Mouse (Mus musculus): ENCODE measurements at regions not wholly inside any gene's neighbourhood (a gene's known extent, or its start where the extent isn't known, plus 50 kb on each side); places are given as distances from the start of the nearest gene placed in this dataset.

- no peak for ATAC-seq (ENCODE audit: insufficient read depth, low read depth)
- no peak overlapping the region for H3K4me3 ChIP-seq (ENCODE audit: low read depth, low read length)
- H3K4me1 ChIP-seq (ENCODE audit: control insufficient read depth, insufficient read depth) = no peaks in the 10 kb centered on the region
- H3K9ac ChIP-seq (replicated peaks; ENCODE audit: low read depth, low read length) = no peak overlapping the region
- DNase-seq (ENCODE audit: low spot score) = no peak
- TF ChIP-seq EP300 (IDR thresholded peaks at IDR 0.05; ENCODE audit: low read depth) (no peak), CTCF (IDR thresholded peaks at IDR 0.05; ENCODE audit: low read depth) (no peak)
- H3K4me2 ChIP-seq (ENCODE audit: low read depth, low read length) = no peak overlapping the region
- H3K27ac ChIP-seq (ENCODE audit: low read depth) = no peak overlapping the region
- no peaks in the 10 kb centered on the region for H3K9me3 ChIP-seq (replicated peaks; ENCODE audit: control insufficient read depth, low read length)
- no peaks in the 10 kb centered on the region for H3K27me3 ChIP-seq (ENCODE audit: control insufficient read depth, insufficient read depth, low read length)
- no peaks in the 10 kb centered on the region for H3K36me3 ChIP-seq (replicated peaks; ENCODE audit: control insufficient read depth, insufficient read depth, low read length)
- 78% methylated on average over 3 of the region's 3 CpGs for WGBS
These were observed 444.5 kb upstream of the Gm6657 start for GRCm38 (mm10) chr12:77749438-77750007.

- DNase-seq (ENCODE audit: low spot score) (no peak), ATAC-seq (ENCODE audit: insufficient read depth, low read depth) (no peak)
- TF ChIP-seq CTCF (IDR thresholded peaks at IDR 0.05; ENCODE audit: low read depth) = no peak
- no peak for TF ChIP-seq EP300 (IDR thresholded peaks at IDR 0.05; ENCODE audit: low read depth)
- Histone ChIP-seq H3K4me1 (ENCODE audit: control insufficient read depth, insufficient read depth) (no peaks in the 10 kb centered on the region), H3K9ac (replicated peaks; ENCODE audit: low read depth, low read length) (no peak overlapping the region), H3K27me3 (ENCODE audit: control insufficient read depth, insufficient read depth, low read length) (no peaks in the 10 kb centered on the region), H3K9me3 (replicated peaks; ENCODE audit: control insufficient read depth, low read length) (no peaks in the 10 kb centered on the region), H3K36me3 (replicated peaks; ENCODE audit: control insufficient read depth, insufficient read depth, low read length) (no peaks in the 10 kb centered on the region), H3K4me3 (ENCODE audit: low read depth, low read length) (no peak overlapping the region), H3K27ac (ENCODE audit: low read depth) (no peak overlapping the region), H3K4me2 (ENCODE audit: low read depth, low read length) (no peak overlapping the region)
- 69% methylated on average over 5 of the region's 5 CpGs for WGBS
These were observed 441.9 kb upstream of the Gm6657 start for GRCm38 (mm10) chr12:77752181-77752580.

DNA sequence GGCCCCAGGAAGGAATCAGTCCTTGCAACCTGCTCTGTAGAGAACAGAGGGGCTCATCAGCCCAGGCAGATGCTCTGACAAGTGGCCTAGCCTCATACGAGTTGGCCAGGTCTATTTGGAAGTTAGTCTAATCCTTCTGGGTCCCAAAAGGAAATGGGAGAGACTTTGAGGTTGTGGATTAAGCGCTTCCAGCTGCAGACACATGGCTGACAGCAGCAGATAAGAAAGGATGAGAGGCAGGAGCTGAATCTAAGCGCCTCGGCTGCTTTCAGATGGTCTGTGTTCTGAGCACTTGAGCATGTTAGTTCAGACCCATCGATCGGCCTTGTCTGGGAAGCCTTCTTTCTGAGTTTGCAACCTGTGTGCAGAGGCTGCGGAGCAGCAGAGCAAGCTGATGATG, 438.0 kb upstream of the Gm6657 start:
- Histone ChIP-seq H3K9me3 (replicated peaks; ENCODE audit: control insufficient read depth, low read length) (no peaks in the 10 kb centered on the region), H3K4me2 (ENCODE audit: low read depth, low read length) (no peak overlapping the region), H3K27ac (ENCODE audit: low read depth) (no peak overlapping the region), H3K36me3 (replicated peaks; ENCODE audit: control insufficient read depth, insufficient read depth, low read length) (no peaks in the 10 kb centered on the region), H3K4me1 (ENCODE audit: control insufficient read depth, insufficient read depth) (no peaks in the 10 kb centered on the region), H3K4me3 (ENCODE audit: low read depth, low read length) (no peak overlapping the region), H3K27me3 (ENCODE audit: control insufficient read depth, insufficient read depth, low read length) (no peaks in the 10 kb centered on the region), H3K9ac (replicated peaks; ENCODE audit: low read depth, low read length) (no peak overlapping the region)
- TF ChIP-seq CTCF (IDR thresholded peaks at IDR 0.05; ENCODE audit: low read depth) = no peak
- TF ChIP-seq EP300 (IDR thresholded peaks at IDR 0.05; ENCODE audit: low read depth) = no peak
- ATAC-seq (ENCODE audit: insufficient read depth, low read depth) = no peak
- DNase-seq (ENCODE audit: low spot score) = no peak
- 26% methylated on average over 7 of the region's 7 CpGs for WGBS

DNA sequence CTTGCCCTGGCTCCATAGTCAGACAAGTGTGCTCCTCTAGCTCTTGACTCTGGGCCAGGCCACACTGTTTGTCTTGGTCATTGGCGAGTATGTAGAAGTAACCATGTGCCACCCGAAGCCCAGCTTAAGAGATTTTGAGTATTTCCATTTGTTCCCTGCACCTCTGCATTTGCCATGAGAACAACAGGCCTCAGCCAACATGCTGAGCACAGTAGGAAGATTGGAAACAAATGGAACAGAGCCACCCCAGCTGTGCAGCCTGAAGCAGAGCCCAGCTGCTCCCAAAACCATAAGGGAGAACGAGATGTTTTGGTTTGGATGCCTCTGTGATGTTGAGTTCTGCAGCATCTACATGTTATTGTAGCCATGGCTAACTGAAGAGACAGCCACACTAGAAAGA, 433.1 kb upstream of the Gm6657 start:
- Histone ChIP-seq H3K9me3 (replicated peaks; ENCODE audit: control insufficient read depth, low read length) (no peaks in the 10 kb centered on the region), H3K27me3 (ENCODE audit: control insufficient read depth, insufficient read depth, low read length) (no peaks in the 10 kb centered on the region), H3K4me1 (ENCODE audit: control insufficient read depth, insufficient read depth) (no peaks in the 10 kb centered on the region), H3K9ac (replicated peaks; ENCODE audit: low read depth, low read length) (no peak overlapping the region), H3K36me3 (replicated peaks; ENCODE audit: control insufficient read depth, insufficient read depth, low read length) (no peaks in the 10 kb centered on the region), H3K27ac (ENCODE audit: low read depth) (no peak overlapping the region), H3K4me3 (ENCODE audit: low read depth, low read length) (no peak overlapping the region), H3K4me2 (ENCODE audit: low read depth, low read length) (no peak overlapping the region)
- 67% methylated on average over 3 of the region's 3 CpGs for WGBS
- no peak for TF ChIP-seq CTCF (IDR thresholded peaks at IDR 0.05; ENCODE audit: low read depth)
- no peak for TF ChIP-seq EP300 (IDR thresholded peaks at IDR 0.05; ENCODE audit: low read depth)
- ATAC-seq (ENCODE audit: insufficient read depth, low read depth) = no peak
- DNase-seq (ENCODE audit: low spot score) = no peak

GRCm38 (mm10) chr12:77776011-77776546, 418.0 kb upstream of the Gm6657 start:
- no peak for ATAC-seq (ENCODE audit: insufficient read depth, low read depth)
- 84% methylated on average over 6 of the region's 6 CpGs for WGBS
- H3K27ac ChIP-seq (ENCODE audit: low read depth) = no peak overlapping the region

DNA sequence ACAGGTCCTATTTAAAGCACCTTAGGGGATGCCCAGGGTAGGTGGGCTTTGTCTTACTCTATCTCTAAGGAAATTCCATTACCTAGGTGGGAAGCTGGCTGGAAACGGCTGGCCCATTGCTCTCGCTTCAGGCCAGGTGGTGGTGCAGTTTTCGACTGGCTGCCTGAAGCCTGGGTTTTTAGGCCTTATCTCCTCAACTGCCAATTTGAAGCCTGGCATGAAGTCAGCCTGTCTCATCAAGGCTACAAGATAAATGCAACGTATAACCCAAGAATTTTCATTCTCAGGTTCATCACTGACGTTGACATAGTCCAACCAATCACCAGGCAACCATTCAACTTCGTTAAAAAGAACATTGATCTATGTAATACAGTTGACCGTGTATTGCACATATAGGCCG, 417.3 kb upstream of the Gm6657 start:
- no peaks in the 10 kb centered on the region for H3K27me3 ChIP-seq (ENCODE audit: control insufficient read depth, insufficient read depth, low read length)
- H3K4me3 ChIP-seq (ENCODE audit: low read depth, low read length) = no peak overlapping the region
- H3K9ac ChIP-seq (replicated peaks; ENCODE audit: low read depth, low read length) = no peak overlapping the region
- TF ChIP-seq EP300 (IDR thresholded peaks at IDR 0.05; ENCODE audit: low read depth) = no peak
- no peak for TF ChIP-seq CTCF (IDR thresholded peaks at IDR 0.05; ENCODE audit: low read depth)
- no peaks in the 10 kb centered on the region for H3K9me3 ChIP-seq (replicated peaks; ENCODE audit: control insufficient read depth, low read length)
- ATAC-seq (ENCODE audit: insufficient read depth, low read depth) (no peak), DNase-seq (ENCODE audit: low spot score) (no peak)
- no peaks in the 10 kb centered on the region for H3K36me3 ChIP-seq (replicated peaks; ENCODE audit: control insufficient read depth, insufficient read depth, low read length)
- H3K4me1 ChIP-seq (ENCODE audit: control insufficient read depth, insufficient read depth) = no peaks in the 10 kb centered on the region
- WGBS = 68% methylated on average over 8 of the region's 8 CpGs
- H3K27ac ChIP-seq (ENCODE audit: low read depth) = no peak overlapping the region
- no peak overlapping the region for H3K4me2 ChIP-seq (ENCODE audit: low read depth, low read length)

More at GRCm38 (mm10) chr12:77776011-77776546, 418.0 kb upstream of the Gm6657 start:
- no peak for TF ChIP-seq EP300 (IDR thresholded peaks at IDR 0.05; ENCODE audit: low read depth)
- TF ChIP-seq CTCF (IDR thresholded peaks at IDR 0.05; ENCODE audit: low read depth) = no peak
- Histone ChIP-seq H3K4me1 (ENCODE audit: control insufficient read depth, insufficient read depth) (no peaks in the 10 kb centered on the region), H3K4me2 (ENCODE audit: low read depth, low read length) (no peak overlapping the region), H3K27me3 (ENCODE audit: control insufficient read depth, insufficient read depth, low read length) (no peaks in the 10 kb centered on the region), H3K4me3 (ENCODE audit: low read depth, low read length) (no peak overlapping the region), H3K36me3 (replicated peaks; ENCODE audit: control insufficient read depth, insufficient read depth, low read length) (no peaks in the 10 kb centered on the region), H3K9ac (replicated peaks; ENCODE audit: low read depth, low read length) (no peak overlapping the region), H3K9me3 (replicated peaks; ENCODE audit: control insufficient read depth, low read length) (no peaks in the 10 kb centered on the region)
- no peak for DNase-seq (ENCODE audit: low spot score)

Data from heart, postnatal 0 days (tissue).